11 mouse cellular contexts compared by ENCODE assay signal in genomic region chr11:96344878-96345159, GRCm38 (mm10). TPM values are rescaled to one million over a fixed set of nuclear protein-coding genes. Genes with fewer than 3 reads are reported as not detected.
A peak's percentile ranks its signal among the peaks of the same experiment; 100 is the strongest.
DNase-seq lines count a peak whose midpoint lies in the region; ATAC-seq lines count a peak whose summit lies in the region.
"Had no signal": no experiment of that assay in that cellular context is flagged by ENCODE, and none has a peak within 500 bp of the region (broad histone marks: within the 10 kb centered on the region; RNA-seq: fewer than 3 reads in every experiment).

No protein-coding gene starts in this region.

- no peak overlapping the region for H3K27ac ChIP-seq in heart, embryonic 16.5 days (ENCODE audit: low read length)
- H3K27ac ChIP-seq in embryonic facial prominence, embryonic 10.5 days (replicated peaks) = no peak overlapping the region
- peak overlapping the region; percentile 99 for H3K27ac ChIP-seq in hindbrain, embryonic 14.5 days
- H3K27ac ChIP-seq in neural tube, embryonic 12.5 days = peak overlapping the region; percentile 100
- H3K27ac ChIP-seq: forebrain, embryonic 13.5 days had no signal

- H3K9ac ChIP-seq in heart, embryonic 16.5 days (ENCODE audit: low read length) = no peak overlapping the region
- peak overlapping the region; percentile 97 for H3K9ac ChIP-seq in hindbrain, embryonic 14.5 days
- peak overlapping the region; percentile 100 for H3K9ac ChIP-seq in neural tube, embryonic 12.5 days
- H3K9ac ChIP-seq: forebrain, embryonic 13.5 days had no signal

- H3K4me1 ChIP-seq in heart, embryonic 16.5 days (ENCODE audit: control insufficient read depth, insufficient read depth, low read length) = peaks cover 5% of the 10 kb centered on the region
- peaks cover 20% of the 10 kb centered on the region for H3K4me1 ChIP-seq in embryonic facial prominence, embryonic 10.5 days
- H3K4me1 ChIP-seq in hindbrain, embryonic 14.5 days (replicated peaks; ENCODE audit: control insufficient read depth, insufficient read depth, low read length) = peaks cover 35% of the 10 kb centered on the region
- peaks cover 84% of the 10 kb centered on the region for H3K4me1 ChIP-seq in neural tube, embryonic 12.5 days

- no peak for ATAC-seq in heart, embryonic 16.5 days (replicated peaks; ENCODE audit: extremely low read depth, insufficient read depth, low FRiP score)
- ATAC-seq in hindbrain, embryonic 14.5 days (ENCODE audit: low FRiP score) = no peak
- no peak for ATAC-seq in neural tube, embryonic 12.5 days (ENCODE audit: low FRiP score, low read depth)
- ATAC-seq: forebrain, embryonic 13.5 days; midbrain, embryonic 16.5 days had no signal

- no peak for DNase-seq in heart, postnatal 10 days
- DNase-seq in embryonic facial prominence, embryonic 10.5 days (ENCODE audit: low spot score) = peak; percentile 35
- DNase-seq in hindbrain, embryonic 14.5 days (ENCODE audit: low spot score) = peak; percentile 28
- DNase-seq in layer of hippocampus, adult 9-11 months = no peak
- no peak for DNase-seq in spleen, adult 18-20 months

- 30% methylated on average over 6 of the region's 6 CpGs for WGBS in heart, embryonic 16.5 days
- WGBS in embryonic facial prominence, embryonic 10.5 days = 3% methylated on average over 6 of the region's 6 CpGs
- 7% methylated on average over 6 of the region's 6 CpGs for WGBS in hindbrain, embryonic 14.5 days
- 1% methylated on average over 6 of the region's 6 CpGs for WGBS in neural tube, embryonic 12.5 days

- H3K27me3 ChIP-seq in heart, embryonic 16.5 days (ENCODE audit: control insufficient read depth, insufficient read depth, low read length) = peaks cover 83% of the 10 kb centered on the region
- H3K27me3 ChIP-seq in embryonic facial prominence, embryonic 10.5 days (replicated peaks; ENCODE audit: low read depth, poor library complexity, severe bottlenecking) = peaks cover 100% of the 10 kb centered on the region
- peaks cover 58% of the 10 kb centered on the region for H3K27me3 ChIP-seq in hindbrain, embryonic 14.5 days (ENCODE audit: control insufficient read depth, insufficient read depth, low read length)
- H3K27me3 ChIP-seq in neural tube, embryonic 12.5 days (replicated peaks) = no peaks in the 10 kb centered on the region

- no peaks in the 10 kb centered on the region for H3K36me3 ChIP-seq in heart, embryonic 16.5 days (ENCODE audit: control insufficient read depth, insufficient read depth)
- H3K36me3 ChIP-seq in embryonic facial prominence, embryonic 10.5 days (replicated peaks) = no peaks in the 10 kb centered on the region
- 0 out of 2 replicates have a peak, but pooled peaks cover 5% of the 10 kb centered on the region for H3K36me3 ChIP-seq in hindbrain, embryonic 14.5 days (replicated peaks; ENCODE audit: control insufficient read depth, insufficient read depth)
- peaks cover 33% of the 10 kb centered on the region for H3K36me3 ChIP-seq in neural tube, embryonic 12.5 days

- intact Hi-C loops in heart, postnatal 10 days (cut with DNase I) = no loop called here

- H3K4me3 ChIP-seq in heart, embryonic 16.5 days (ENCODE audit: low read length) = peak overlapping the region; percentile 44; the same call in 1 of the 2 replicates
- peak overlapping the region; percentile 49 for H3K4me3 ChIP-seq in embryonic facial prominence, embryonic 10.5 days
- peak overlapping the region; percentile 48 for H3K4me3 ChIP-seq in hindbrain, embryonic 14.5 days (replicated peaks; ENCODE audit: low read length)
- H3K4me3 ChIP-seq in neural tube, embryonic 12.5 days = peak overlapping the region; percentile 59
- H3K4me3 ChIP-seq: forebrain, embryonic 13.5 days had no signal

- H3K4me2 ChIP-seq in heart, embryonic 16.5 days (ENCODE audit: low read depth, low read length) = no peak overlapping the region; the same call in 1 of the 2 replicates
- H3K4me2 ChIP-seq in hindbrain, embryonic 14.5 days (replicated peaks) = peak overlapping the region; percentile 77
- peak overlapping the region; percentile 100 for H3K4me2 ChIP-seq in neural tube, embryonic 12.5 days (replicated peaks)
- H3K4me2 ChIP-seq: forebrain, embryonic 13.5 days had no signal

- no peaks in the 10 kb centered on the region for H3K9me3 ChIP-seq in heart, embryonic 16.5 days (replicated peaks; ENCODE audit: control insufficient read depth, low read length)
- no peaks in the 10 kb centered on the region for H3K9me3 ChIP-seq in embryonic facial prominence, embryonic 10.5 days
- no peaks in the 10 kb centered on the region for H3K9me3 ChIP-seq in hindbrain, embryonic 14.5 days (ENCODE audit: control insufficient read depth, low read length)
- H3K9me3 ChIP-seq in neural tube, embryonic 12.5 days = no peaks in the 10 kb centered on the region
- H3K9me3 ChIP-seq: forebrain, embryonic 13.5 days had no signal

RNA-seq across cellular contexts. Expression of gene Hoxb2, which starts 5.5 kb away (rescaled TPM):
- 2.5 and 3.1 TPM in 2 replicates for polyA plus RNA-seq in heart, embryonic 16.5 days (2015; fragmentation: Nextera tagmentation; extraction: Ambion mirVana)
- total RNA-seq in heart, postnatal 10 days (2021) = 1 to 10 TPM; 1.6 to 1.7 TPM
- polyA plus RNA-seq in embryonic facial prominence, embryonic 10.5 days (2016; fragmentation: Nextera tagmentation; extraction: Ambion mirVana) = 5.8 and 17.0 TPM in 2 replicates
- polyA plus RNA-seq in hindbrain, embryonic 14.5 days (2014; fragmentation: Nextera tagmentation; extraction: Ambion mirVana) = 39.5 and 42.9 TPM in 2 replicates
- polyA plus RNA-seq in neural tube, embryonic 12.5 days (2016; fragmentation: Nextera tagmentation; extraction: Ambion mirVana) = 109 and 119 TPM in 2 replicates
- total RNA-seq: CH12.LX had no signal
- polyA plus RNA-seq: forebrain, embryonic 13.5 days had no signal

RNA-seq across cellular contexts. Expression of gene Hoxb1, which starts 20.7 kb away (rescaled TPM):
- polyA plus RNA-seq in heart, embryonic 16.5 days (2015; fragmentation: Nextera tagmentation; extraction: Ambion mirVana) = 0.07 TPM in 1 of 2 replicates, not detected in the other
- total RNA-seq in heart, postnatal 10 days (2021) = not detected
- polyA plus RNA-seq in embryonic facial prominence, embryonic 10.5 days (2016; fragmentation: Nextera tagmentation; extraction: Ambion mirVana) = 1.2 and 7.1 TPM in 2 replicates
- 0.33 and 0.56 TPM in 2 replicates for polyA plus RNA-seq in hindbrain, embryonic 14.5 days (2014; fragmentation: Nextera tagmentation; extraction: Ambion mirVana)
- 8.1 and 8.8 TPM in 2 replicates for polyA plus RNA-seq in neural tube, embryonic 12.5 days (2016; fragmentation: Nextera tagmentation; extraction: Ambion mirVana)
- total RNA-seq: CH12.LX; gastrocnemius, postnatal 4 days had no signal
- polyA plus RNA-seq: forebrain, embryonic 13.5 days; midbrain, embryonic 16.5 days had no signal

RNA-seq across cellular contexts. Expression of gene Hoxb3, which starts 21.7 kb away (rescaled TPM):
- polyA plus RNA-seq in heart, embryonic 16.5 days (2015; fragmentation: Nextera tagmentation; extraction: Ambion mirVana) = 0.24 and 0.79 TPM in 2 replicates
- total RNA-seq in heart, postnatal 10 days (2021) = 1 to 10 TPM; 1.1 TPM
- 0.69 and 3.4 TPM in 2 replicates for polyA plus RNA-seq in embryonic facial prominence, embryonic 10.5 days (2016; fragmentation: Nextera tagmentation; extraction: Ambion mirVana)
- polyA plus RNA-seq in hindbrain, embryonic 14.5 days (2014; fragmentation: Nextera tagmentation; extraction: Ambion mirVana) = 12.8 and 17.2 TPM in 2 replicates
- polyA plus RNA-seq in neural tube, embryonic 12.5 days (2016; fragmentation: Nextera tagmentation; extraction: Ambion mirVana) = 21.2 and 26.5 TPM in 2 replicates
- polyA plus RNA-seq: forebrain, embryonic 13.5 days; midbrain, embryonic 16.5 days had no signal

RNA-seq across cellular contexts. Expression of gene Hoxb4, which starts 26.8 kb away (rescaled TPM):
- 0.28 and 0.32 TPM in 2 replicates for polyA plus RNA-seq in heart, embryonic 16.5 days (2015; fragmentation: Nextera tagmentation; extraction: Ambion mirVana)
- 1 to 10 TPM; 1.1 TPM for total RNA-seq in heart, postnatal 10 days (2021)
- 0.09 and 0.23 TPM in 2 replicates for polyA plus RNA-seq in embryonic facial prominence, embryonic 10.5 days (2016; fragmentation: Nextera tagmentation; extraction: Ambion mirVana)
- 4.0 and 5.4 TPM in 2 replicates for polyA plus RNA-seq in hindbrain, embryonic 14.5 days (2014; fragmentation: Nextera tagmentation; extraction: Ambion mirVana)
- 10.2 and 15.1 TPM in 2 replicates for polyA plus RNA-seq in neural tube, embryonic 12.5 days (2016; fragmentation: Nextera tagmentation; extraction: Ambion mirVana)
- polyA plus RNA-seq: forebrain, embryonic 13.5 days; midbrain, embryonic 16.5 days had no signal

RNA-seq across cellular contexts. Expression of gene Hoxb5, which starts 41.7 kb away (rescaled TPM):
- 0.76 and 2.8 TPM in 2 replicates for polyA plus RNA-seq in heart, embryonic 16.5 days (2015; fragmentation: Nextera tagmentation; extraction: Ambion mirVana)
- under 1 TPM; 0.45 to 0.62 TPM for total RNA-seq in heart, postnatal 10 days (2021)
- 0.07 and 0.28 TPM in 2 replicates for polyA plus RNA-seq in embryonic facial prominence, embryonic 10.5 days (2016; fragmentation: Nextera tagmentation; extraction: Ambion mirVana)
- polyA plus RNA-seq in hindbrain, embryonic 14.5 days (2014; fragmentation: Nextera tagmentation; extraction: Ambion mirVana) = 140 and 157 TPM in 2 replicates
- polyA plus RNA-seq in neural tube, embryonic 12.5 days (2016; fragmentation: Nextera tagmentation; extraction: Ambion mirVana) = 79.2 and 94.7 TPM in 2 replicates
- polyA plus RNA-seq: forebrain, embryonic 13.5 days; midbrain, embryonic 16.5 days had no signal

Comparison
In these comparisons a context has a peak if more than half of its experiments do, and no peak if none do; other contexts are left out.
1. H3K27ac ChIP-seq: peak in hindbrain, embryonic 14.5 days (single experiment) and neural tube, embryonic 12.5 days (single experiment); none in heart, embryonic 16.5 days (single experiment) and embryonic facial prominence, embryonic 10.5 days (single experiment).
2. DNase-seq: peak in embryonic facial prominence, embryonic 10.5 days (single experiment) and hindbrain, embryonic 14.5 days (single experiment); none in heart, postnatal 10 days (0 of 2), layer of hippocampus, adult 9-11 months (single experiment) and spleen, adult 18-20 months (0 of 2).
3. Peak in every context shown above with its lines, with median percentiles within 50 percentile points of each other: H3K4me3 ChIP-seq.